Mouse (Mus musculus): ENCODE measurements around the gene Zdhhc3. TPM values are rescaled to one million over a fixed set of nuclear protein-coding genes. Genes with fewer than 3 reads are reported as not detected.

Zdhhc3 gene
- polyA plus RNA-seq, 1 experiment from 2014 or later = 64.8 TPM

Other genes with a start within 250 kb of the Zdhhc3 start
- 71.5 and 112 TPM in 2 replicates for gene Zfp445, start 247.2 kb downstream of the Zdhhc3 start, polyA plus RNA-seq (2014; fragmentation: Nextera tagmentation; extraction: Ambion mirVana)
- 2.1 and 2.7 TPM in 2 replicates for gene Zkscan7, start 227.5 kb downstream of the Zdhhc3 start, polyA plus RNA-seq (2014; fragmentation: Nextera tagmentation; extraction: Ambion mirVana)
- gene Zfp105, start 190.1 kb downstream of the Zdhhc3 start, polyA plus RNA-seq (2014; fragmentation: Nextera tagmentation; extraction: Ambion mirVana) = 19.2 and 25.4 TPM in 2 replicates
- gene 1110059G10Rik, start 162.2 kb downstream of the Zdhhc3 start, polyA plus RNA-seq (2014; fragmentation: Nextera tagmentation; extraction: Ambion mirVana) = 36.5 and 37.7 TPM in 2 replicates
- 8.0 and 13.6 TPM in 2 replicates for gene Kif15, start 162.2 kb downstream of the Zdhhc3 start, polyA plus RNA-seq (2014; fragmentation: Nextera tagmentation; extraction: Ambion mirVana)
- gene Tmem42, start 91.9 kb downstream of the Zdhhc3 start, polyA plus RNA-seq (2014; fragmentation: Nextera tagmentation; extraction: Ambion mirVana) = 27.4 and 35.3 TPM in 2 replicates
- 0.39 and 0.91 TPM in 2 replicates for gene Tgm4, start 78.5 kb downstream of the Zdhhc3 start, polyA plus RNA-seq (2014; fragmentation: Nextera tagmentation; extraction: Ambion mirVana)
- 80.6 and 81.4 TPM in 2 replicates for gene Exosc7, start within 50 bp of the Zdhhc3 start, polyA plus RNA-seq (2014; fragmentation: Nextera tagmentation; extraction: Ambion mirVana)
- 0.51 and 0.53 TPM in 2 replicates for gene Clec3b, start 37.7 kb upstream of the Zdhhc3 start, polyA plus RNA-seq (2014; fragmentation: Nextera tagmentation; extraction: Ambion mirVana)
- not detected in 2 replicates for gene Cdcp1, start 102.8 kb upstream of the Zdhhc3 start, polyA plus RNA-seq (2014; fragmentation: Nextera tagmentation; extraction: Ambion mirVana)
- gene Tmem158, start 147.6 kb upstream of the Zdhhc3 start, polyA plus RNA-seq (2014; fragmentation: Nextera tagmentation; extraction: Ambion mirVana) = 26.6 and 41.2 TPM in 2 replicates

All from midbrain, embryonic 14.5 days (tissue).